Mouse (Mus musculus): Measurements from ENCODE around the gene Atxn1.

Atxn1 gene

DNA sequence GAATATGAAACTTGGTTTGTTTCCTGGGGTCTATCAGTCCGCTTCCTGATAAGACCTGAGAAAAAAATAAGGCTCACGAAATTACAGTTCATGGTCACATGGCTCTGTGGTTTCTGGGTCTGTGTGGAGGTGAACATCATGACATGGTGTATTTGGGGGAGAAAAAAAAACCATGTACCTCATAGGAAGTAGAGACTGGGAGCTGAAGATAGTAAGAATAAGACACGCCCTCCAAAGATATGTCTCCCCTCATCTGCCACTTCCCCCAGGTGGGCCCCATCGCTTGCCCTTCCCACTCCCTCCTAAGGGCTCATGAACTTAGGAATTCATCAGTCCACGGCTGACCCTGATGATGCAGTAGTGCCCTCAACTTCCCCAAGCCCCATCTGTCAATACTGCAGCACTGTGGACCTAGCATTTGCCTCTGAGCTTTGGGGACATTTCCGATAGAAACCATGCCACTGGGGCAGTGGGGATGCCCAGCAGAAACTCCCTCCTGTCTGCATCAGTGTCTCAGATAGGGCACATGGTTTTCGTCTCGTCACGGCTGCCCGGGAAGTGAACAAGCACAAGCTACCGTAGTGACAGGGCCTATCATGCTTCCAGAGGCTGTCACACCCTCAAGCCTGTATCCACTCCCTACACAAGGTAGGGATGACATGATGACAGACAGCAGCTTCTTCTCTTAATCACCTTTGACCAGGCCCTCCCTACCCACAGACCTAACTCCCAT, 437.4 kb downstream of the Atxn1 start:
- TF ChIP-seq GATA4 (IDR thresholded peaks at IDR 0.05; ENCODE audit: insufficient replicate concordance, low read length): no peak

DNA sequence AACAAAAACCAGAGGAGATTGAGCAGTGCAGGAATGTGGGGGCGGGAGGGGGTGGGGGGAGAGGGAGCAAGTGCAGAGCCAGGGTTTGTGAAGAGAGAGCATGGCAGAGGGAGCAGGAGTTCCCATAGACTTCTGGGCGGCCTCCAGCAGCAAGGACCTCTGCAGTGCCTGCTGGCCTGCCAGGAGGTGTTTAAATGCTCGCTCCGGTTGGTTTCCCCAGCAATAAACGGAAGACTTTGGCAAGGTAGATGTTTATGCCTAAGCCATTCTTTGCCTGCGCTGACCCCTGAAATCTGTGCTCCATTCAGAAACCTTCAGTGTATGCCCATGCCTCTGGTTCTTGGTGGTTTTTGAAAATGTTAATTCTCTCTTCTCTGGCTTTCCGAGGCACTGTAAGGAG, 438.6 kb downstream of the Atxn1 start:
- TF ChIP-seq GATA4 (IDR thresholded peaks at IDR 0.05; ENCODE audit: insufficient replicate concordance, low read length): no peak

DNA sequence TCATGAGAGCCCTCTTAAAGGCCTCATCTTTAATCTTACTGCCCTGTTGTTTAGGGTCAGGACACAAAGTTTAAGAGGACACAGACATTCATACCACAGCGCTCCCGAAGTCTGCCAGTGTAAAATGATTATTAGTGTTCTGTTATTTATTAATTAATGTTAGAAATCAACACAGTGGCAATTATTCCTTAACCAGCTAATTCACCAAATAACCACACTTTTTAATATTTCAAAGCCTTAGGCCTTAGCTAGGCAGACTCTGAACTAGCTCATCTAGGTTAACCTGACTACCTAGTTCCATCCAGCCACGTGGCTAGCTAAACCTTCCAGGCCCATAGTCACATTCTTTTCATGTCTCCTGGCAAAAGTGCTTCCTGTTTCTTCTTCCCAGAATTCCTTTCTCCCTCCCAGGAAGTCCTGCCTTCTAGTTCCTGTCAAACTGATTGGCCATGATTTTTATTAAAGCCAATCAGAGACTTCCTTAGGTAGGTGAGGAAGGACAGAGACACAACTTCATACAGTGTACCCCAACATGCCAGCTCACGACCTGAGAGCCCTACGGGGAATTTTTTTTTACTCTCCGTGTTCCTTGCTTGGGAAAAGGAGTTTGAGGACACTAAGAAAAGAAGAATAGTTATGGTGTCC, 439.9 kb downstream of the Atxn1 start:
- no peak for TF ChIP-seq GATA4 (IDR thresholded peaks at IDR 0.05; ENCODE audit: insufficient replicate concordance, low read length)

DNA sequence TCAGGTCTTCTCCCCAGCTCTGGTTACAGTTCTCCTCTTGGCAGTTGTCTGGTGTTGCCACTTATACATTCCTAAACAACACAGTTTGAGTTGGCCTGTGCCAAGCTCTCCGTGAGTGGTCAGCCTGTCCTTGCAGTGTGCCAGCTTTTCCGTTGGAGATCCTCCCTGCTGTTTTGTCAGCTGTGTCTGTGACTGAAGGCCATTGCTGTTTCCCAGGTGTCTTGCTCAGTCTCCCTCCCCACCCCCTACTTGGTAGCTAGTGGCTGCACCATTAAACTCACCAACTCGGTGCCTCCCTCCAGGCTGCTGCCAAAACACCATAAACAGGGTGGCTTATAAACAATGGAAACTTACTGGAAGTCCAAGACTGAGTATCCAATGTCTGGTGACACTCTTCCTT, 440.5 kb downstream of the Atxn1 start:
- TF ChIP-seq GATA4 (IDR thresholded peaks at IDR 0.05; ENCODE audit: insufficient replicate concordance, low read length): no peak

DNA sequence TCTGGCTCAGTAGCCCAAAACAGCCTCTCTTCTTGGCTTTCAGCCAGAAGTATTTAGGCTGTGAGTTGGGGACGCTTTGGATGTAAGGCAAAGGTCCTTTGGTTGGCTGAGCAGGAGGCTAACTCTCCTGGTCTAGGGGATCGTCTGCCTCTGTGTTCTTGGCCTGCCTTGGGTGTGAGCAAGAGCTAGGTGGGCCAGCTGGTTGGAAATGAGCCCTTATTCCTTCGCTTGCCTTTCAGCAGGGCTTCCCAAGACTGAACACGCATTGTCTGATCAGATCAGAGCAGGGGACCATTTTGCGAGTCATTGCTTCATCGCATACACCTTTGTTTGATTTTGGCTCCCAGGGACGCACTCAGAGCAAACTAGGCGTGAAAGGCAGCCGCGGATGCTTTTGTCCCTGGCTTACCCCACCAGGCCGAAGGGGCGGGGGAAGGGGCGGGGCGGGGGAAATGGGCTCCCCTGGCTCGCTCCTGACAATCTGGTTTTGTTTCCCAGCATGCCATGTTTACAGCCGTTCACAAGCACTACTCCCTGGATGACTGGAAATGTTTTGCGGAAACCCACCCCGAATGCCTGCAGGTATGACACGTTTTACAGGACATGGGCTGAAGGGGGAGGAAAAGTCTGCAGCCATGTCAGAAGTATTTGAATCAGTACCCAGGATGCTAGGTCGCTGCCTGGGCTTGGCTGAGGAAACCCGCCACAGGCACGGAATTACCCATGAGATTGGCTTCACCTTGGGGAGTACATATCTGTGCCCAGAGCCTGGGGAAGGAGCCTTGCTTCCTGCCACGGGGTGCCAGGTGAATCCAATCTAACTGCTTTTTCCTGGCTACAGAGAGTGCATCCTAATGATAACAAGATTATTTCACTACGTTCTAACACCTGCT, 448.1 kb downstream of the Atxn1 start:
- TF ChIP-seq GATA4 (IDR thresholded peaks at IDR 0.05; ENCODE audit: insufficient replicate concordance, low read length): no peak

DNA sequence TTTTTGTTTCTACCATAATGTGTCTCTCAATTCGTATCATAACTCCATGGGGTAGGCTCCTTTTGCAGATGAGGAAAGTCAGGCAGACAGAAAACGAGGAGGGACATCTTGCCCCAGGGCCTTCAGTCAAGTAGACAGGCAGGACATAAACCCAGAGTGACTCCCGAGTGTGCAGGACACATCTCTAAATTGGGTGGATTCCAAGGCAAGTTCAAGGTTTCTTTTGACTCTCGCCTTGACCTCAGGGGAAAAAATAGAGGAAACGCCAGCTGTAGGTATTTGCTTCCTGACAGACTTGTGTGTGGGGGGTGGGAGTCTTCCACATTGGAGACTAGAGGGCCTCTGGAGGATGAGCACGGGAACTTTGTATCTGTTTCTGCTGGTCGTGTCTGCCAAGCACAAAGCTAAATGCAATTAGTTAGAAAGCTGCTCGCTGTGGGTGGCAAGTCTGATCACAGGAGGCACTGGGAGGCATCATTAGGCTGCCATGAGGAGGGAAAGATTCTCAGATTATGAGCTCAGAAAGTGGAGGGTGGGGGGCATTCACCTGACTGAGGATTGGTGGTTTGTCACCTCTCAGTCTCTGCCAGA, 449.9 kb downstream of the Atxn1 start:
- no peak for TF ChIP-seq GATA4 (IDR thresholded peaks at IDR 0.05; ENCODE audit: insufficient replicate concordance, low read length)

DNA sequence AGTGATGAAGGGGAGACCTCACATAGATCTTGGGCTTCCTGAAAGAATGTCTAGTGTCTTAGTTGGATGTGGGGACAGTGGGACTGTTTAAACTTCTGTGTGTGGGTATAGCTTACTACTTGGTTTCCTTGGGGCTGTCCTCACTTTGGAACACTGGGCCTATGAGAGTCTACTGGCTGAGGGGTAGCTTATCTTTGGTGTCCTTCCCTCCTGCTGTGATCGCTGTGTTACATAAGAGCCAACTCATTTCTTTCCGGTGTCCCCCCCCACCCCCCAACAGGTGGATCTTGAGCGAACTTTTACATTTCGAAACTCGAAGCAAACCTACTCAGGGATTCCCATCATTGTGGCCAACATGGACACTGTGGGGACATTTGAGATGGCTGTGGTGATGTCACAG, 450.7 kb downstream of the Atxn1 start:
- no peak for TF ChIP-seq GATA4 (IDR thresholded peaks at IDR 0.05; ENCODE audit: insufficient replicate concordance, low read length)

DNA sequence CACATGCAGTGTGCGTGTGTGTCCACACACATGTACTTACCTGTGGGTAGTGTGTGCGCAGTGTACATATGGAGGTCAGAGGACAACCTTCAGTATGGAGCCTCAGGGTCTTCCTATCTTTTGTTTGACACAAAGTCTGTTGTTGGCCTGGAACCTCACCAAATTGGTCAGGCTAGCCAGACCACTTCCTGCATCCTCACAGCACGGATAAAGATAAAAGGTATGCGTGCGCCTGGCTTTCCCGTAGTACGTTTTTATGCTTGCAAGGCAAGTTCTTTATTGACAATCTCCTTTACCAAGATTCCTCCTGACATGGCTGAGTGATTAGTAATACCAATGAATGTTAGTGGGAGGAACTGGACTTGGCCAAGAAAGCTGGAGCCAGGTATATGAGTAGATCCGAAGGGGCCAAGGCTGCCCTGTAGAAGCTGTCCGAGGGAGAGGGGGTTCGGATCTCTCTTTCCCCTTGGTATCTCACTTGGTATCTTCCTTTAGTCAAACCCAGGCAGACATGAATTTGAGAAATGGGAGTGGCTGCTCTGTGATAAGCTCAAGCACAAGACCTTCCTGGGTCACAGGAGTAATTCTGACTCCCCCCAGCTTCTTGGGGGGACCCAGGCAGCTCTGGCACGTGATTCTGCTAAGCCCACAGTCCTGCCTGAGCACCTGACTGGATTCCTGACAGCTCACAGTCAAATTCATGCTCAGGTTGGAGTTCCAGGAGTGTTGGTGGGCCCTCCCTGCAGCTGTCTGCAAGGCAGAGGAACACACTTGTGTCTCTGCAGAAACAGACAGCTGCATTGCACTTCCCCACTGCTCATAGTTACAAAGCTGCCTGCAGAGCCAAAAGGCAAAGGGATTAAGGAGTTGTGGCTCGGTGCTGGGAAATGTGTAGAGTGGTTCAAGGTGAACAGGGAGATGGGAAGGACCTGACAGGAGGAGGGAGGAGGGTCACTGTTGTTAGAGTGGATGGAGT, 451.5 kb downstream of the Atxn1 start:
- no peak for TF ChIP-seq GATA4 (IDR thresholded peaks at IDR 0.05; ENCODE audit: insufficient replicate concordance, low read length)

DNA sequence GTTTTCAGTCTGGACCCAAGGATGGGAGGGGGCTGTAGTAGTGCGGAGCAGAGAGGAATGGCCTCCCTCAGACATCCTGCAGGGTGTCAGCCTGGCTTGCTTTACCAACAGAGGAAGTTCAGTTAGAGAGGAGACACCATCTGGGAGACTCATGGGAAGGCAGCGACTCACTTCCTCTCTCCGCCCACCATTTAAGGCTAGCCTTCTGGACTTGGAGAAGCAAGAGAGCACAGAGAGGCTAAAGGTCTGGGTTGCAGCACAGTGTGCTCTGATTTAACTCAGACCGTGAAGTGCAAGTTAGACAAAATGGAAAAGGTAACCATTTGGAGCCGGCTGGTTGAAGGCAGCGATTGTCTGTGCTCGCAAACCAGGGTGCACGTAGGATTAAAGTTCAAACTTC, 452.3 kb downstream of the Atxn1 start:
- TF ChIP-seq GATA4 (IDR thresholded peaks at IDR 0.05; ENCODE audit: insufficient replicate concordance, low read length): no peak

DNA sequence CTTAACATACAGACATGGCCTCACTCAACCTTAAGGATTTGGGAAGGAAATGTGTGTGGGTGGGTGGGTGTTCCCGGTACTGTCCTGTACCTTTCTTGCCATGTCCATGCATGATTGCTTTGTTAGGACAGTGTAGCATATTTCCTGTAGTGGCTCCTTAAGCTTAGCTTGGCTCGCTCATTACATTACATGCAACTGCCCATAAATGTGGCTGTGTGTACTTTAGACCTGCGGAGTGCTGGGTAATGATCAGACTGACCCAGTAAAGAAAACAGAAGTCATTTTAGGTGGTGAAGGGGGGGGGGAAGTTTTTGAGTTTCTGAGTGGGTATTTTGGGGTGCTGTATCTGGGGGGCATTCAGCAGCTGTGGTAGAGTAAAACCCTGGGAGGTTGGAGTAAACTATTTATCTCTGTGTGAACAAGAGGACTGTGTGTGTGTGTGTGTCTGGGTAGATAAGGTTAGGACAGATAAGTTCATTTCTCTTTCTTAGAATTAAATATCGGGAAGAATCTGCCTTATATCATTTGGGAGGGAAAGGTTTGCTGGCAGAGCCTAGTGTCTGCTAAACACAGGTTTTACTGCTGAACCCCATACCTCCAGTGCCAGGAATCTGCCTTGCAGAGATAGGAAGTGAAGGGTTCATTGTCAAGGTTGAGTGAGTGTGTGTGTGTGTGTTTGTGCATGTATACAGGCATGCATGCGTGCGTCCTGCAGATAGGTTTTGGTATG, 452.9 kb downstream of the Atxn1 start:
- no peak for TF ChIP-seq GATA4 (IDR thresholded peaks at IDR 0.05; ENCODE audit: insufficient replicate concordance, low read length)

DNA sequence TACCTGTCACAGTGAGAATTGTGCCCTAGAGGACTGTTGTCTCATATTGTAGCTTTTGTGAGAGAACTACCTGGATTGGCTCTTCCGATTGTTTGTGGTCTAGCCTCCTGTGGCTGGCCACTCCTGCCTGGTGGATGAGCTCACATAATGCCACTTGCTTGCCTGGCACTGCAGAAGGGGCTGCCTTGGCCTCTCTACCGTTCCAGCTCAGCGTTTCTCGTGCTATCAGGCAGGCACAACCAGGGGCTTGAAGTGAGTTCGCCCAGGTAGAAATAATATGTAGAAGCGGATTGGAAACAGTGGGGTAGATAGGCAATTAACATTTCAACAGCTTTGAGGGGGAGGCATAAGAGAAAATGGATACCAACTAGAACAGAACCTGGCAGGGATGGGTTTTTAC, 455.4 kb downstream of the Atxn1 start:
- no peak for TF ChIP-seq GATA4 (IDR thresholded peaks at IDR 0.05; ENCODE audit: insufficient replicate concordance, low read length)

DNA sequence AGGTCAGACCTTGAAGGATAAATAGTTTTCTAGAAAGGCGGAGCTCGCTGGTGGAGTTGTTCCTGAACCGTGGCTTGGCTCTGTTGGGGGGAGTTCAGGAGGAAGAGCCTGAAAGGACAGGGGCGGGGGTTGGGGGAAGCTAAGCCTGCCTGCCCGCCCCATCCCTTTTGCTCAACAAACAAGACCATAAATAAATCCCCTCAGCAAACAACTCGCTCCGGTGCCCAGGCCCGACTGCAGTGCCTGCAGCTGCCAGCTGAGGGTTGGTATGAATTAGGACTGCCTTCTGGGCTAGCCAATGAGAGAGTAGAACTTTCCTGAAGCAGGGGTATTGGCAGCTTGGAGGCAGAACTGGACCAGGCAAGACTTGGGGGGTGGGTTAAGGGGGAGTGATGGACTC, 456.3 kb downstream of the Atxn1 start:
- TF ChIP-seq GATA4 (IDR thresholded peaks at IDR 0.05; ENCODE audit: insufficient replicate concordance, low read length): no peak

DNA sequence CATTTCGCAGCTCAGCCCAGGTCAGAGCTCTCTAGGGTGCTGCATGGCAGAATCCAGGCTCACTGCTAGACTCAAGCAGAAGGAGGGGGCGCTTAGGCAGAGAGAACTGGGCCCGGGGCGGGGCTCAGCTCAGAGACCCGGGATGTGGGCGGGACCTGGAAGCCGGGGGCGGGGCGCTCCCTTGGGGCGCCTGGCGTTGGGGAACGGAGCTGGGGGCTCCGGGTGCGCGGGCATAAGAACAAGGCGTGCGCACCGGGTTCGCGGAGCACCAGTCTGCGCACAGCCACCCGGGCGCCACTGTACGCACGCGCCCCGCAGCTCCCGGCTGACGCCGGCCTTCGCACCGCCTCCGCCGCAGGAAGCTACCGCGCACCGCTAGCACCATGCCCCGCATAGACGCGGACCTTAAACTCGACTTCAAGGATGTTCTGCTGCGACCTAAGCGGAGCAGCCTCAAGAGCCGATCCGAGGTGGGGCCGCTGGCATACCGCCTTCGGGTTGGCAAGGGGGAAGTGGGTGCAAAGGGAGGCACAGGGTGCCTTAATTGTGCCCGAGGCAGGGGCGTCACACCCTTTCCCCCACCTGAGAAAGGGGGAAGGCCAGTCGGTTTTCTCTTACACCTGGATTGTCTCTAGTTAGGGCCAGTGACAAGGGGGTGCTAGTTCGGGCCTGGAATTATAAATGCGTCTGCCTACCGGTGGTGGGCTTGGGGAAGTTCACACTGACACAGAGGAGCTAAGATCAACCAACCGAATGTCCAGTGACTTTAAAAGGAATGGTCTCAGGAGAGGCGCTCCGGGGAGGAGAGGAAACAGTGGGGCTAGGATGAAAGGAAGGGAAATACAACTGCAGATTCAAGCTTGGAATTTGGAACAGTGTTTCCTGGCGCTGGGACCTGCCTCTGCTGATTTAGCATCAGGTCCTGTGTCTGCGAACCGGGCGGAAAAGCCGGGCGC, 457.3 kb downstream of the Atxn1 start, which contains the start of gene Gmpr:
Gene Gmpr, plus strand, starts transcription at position 171 of the 956 bp plus-strand sequence.
- TF ChIP-seq GATA4 (IDR thresholded peaks at IDR 0.05; ENCODE audit: insufficient replicate concordance, low read length): no peak

All from liver, adult (tissue).